Mouse (Mus musculus) embryonic facial prominence, embryonic 15.5 days (tissue): ENCODE measurements at regions not wholly inside any gene's neighbourhood (a gene's known extent, or its start where the extent isn't known, plus 50 kb on each side); places are given as distances from the start of the nearest gene placed in this dataset.

Experiments
- ATAC-seq: fragments of 200-750 bp; cut with Nextera tagmentation; 2 replicates; pipeline ENCODE4 v1.8.0; 2017; ENCODE audit warnings: low read depth, moderate TSS enrichment; ENCODE audit not compliant: insufficient number of reproducible peaks, low FRiP score, low TSS enrichment
- H3K27ac ChIP-seq: fragments of 300-500 bp; sonication (generic); replicated peaks from 2 replicates; pipeline ENCODE4 v1.5.1; 2015; ENCODE audit warnings: mild to moderate bottlenecking, inconsistent platforms
- H3K27me3 ChIP-seq: fragments of 300-500 bp; sonication (generic); 2 replicates; pipeline ENCODE4 v1.6.1; 2015; ENCODE audit warnings: inconsistent platforms
- H3K36me3 ChIP-seq: fragments of 300-500 bp; sonication (generic); 2 replicates; pipeline ENCODE4 v1.6.1; 2015; ENCODE audit warnings: mild to moderate bottlenecking, inconsistent platforms
- H3K4me1 ChIP-seq: fragments of 300-500 bp; sonication (generic); 2 replicates; pipeline ENCODE4 v1.6.1; 2015; ENCODE audit warnings: inconsistent platforms
- H3K4me2 ChIP-seq: fragments of 300-500 bp; sonication (generic); replicated peaks from 2 replicates; pipeline ENCODE4 v1.6.1; 2015; ENCODE audit warnings: mild to moderate bottlenecking, inconsistent platforms
- H3K4me3 ChIP-seq: fragments of 300-500 bp; sonication (generic); replicated peaks from 2 replicates; pipeline ENCODE4 v1.5.1; 2015; ENCODE audit warnings: mild to moderate bottlenecking, inconsistent platforms
- H3K9ac ChIP-seq: fragments of 300-500 bp; sonication (generic); 2 replicates; pipeline ENCODE4 v1.6.1; 2015; ENCODE audit warnings: inconsistent platforms
- H3K9me3 ChIP-seq: fragments of 300-500 bp; sonication (generic); replicated peaks from 2 replicates; pipeline ENCODE4 v1.6.1; 2016; ENCODE audit warnings: inconsistent platforms
- WGBS: fragments of 180-500 bp; shearing (Covaris S2); methylation state at CpG from one replicate; pipeline ENCODE4 v1.1.7; 2015; 5-methylcytosine and 5-hydroxymethylcytosine counted together

DNA sequence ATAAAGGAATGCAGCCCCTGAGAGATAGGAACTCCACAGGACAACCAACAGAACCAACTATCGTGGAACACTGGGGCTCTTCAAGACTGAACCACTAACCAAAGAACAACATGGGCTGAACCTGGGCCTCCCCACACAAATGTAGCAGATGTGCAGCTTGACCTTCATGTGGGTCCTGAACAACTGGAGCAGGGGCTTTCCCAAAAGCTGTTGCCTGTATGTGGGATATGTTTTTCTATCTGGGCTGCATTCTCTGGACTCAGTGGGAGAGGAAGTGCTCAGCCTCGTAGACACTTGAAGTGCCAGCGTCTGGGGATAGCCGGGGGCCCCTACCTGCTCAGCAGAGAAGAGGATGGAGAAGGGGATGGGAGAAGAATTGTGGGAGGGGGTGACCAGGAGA lies 149.2 kb upstream of the Trib2 start:
- Histone ChIP-seq H3K36me3 (no peaks in the 10 kb centered on the region), H3K27ac (no peak overlapping the region), H3K27me3 (no peaks in the 10 kb centered on the region), H3K4me3 (no peak overlapping the region), H3K9ac (no peak overlapping the region), H3K9me3 (no peaks in the 10 kb centered on the region), H3K4me2 (no peak overlapping the region), H3K4me1 (no peaks in the 10 kb centered on the region)
- 83% methylated on average over 4 of the region's 4 CpGs for WGBS
- ATAC-seq: no peak

DNA sequence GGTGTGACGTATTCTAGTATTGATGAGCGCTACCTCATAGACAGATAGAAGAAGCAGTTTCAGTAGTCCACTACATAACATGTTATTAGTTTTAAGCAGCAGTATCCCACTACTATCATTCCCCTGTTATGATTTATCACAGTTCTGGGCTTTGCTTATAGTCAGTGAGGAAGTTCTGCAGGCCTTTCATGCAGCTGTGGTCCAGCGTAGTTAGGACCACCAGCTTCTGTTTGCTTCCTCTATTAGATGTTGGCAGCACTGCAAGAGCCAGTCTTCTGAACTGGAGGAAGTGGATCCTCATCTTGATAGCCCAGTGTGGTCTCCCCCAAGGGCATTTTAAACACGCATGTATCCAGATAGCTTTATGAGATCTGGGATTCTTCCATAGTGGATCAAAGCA lies 147.4 kb upstream of the Trib2 start:
- ATAC-seq: no peak
- no peaks in the 10 kb centered on the region for H3K36me3 ChIP-seq
- H3K27ac ChIP-seq: no peak overlapping the region
- H3K4me1 ChIP-seq: no peaks in the 10 kb centered on the region
- H3K4me2 ChIP-seq: no peak overlapping the region
- no peak overlapping the region for H3K9ac ChIP-seq
- H3K27me3 ChIP-seq: no peaks in the 10 kb centered on the region
- no peak overlapping the region for H3K4me3 ChIP-seq
- H3K9me3 ChIP-seq: no peaks in the 10 kb centered on the region
- WGBS: 80% methylated on average over 4 of the region's 4 CpGs

DNA sequence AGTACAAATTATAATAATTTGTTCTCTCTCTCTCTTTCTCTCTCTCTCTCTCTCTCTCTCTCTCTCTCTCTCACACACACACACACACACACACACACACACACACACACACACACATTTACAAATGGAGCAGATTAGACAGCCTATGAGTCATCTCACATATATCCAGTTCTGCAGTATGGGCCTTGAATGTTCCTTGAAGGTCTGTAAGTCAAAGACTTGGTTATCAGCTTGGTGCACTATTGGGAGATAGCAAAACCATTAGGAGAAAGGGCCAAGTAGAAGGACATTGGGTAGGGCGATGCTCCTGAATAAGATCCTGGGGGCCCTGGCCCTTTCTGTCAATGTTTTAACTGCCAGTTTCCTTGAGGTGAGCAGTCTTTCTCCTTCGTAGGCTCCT lies 145.1 kb upstream of the Trib2 start:
- WGBS: 75% methylated on average over 2 of the region's 2 CpGs
- H3K4me2 ChIP-seq: no peak overlapping the region
- H3K27me3 ChIP-seq: no peaks in the 10 kb centered on the region
- H3K36me3 ChIP-seq: no peaks in the 10 kb centered on the region
- H3K9ac ChIP-seq: no peak overlapping the region
- H3K4me3 ChIP-seq: no peak overlapping the region
- no peaks in the 10 kb centered on the region for H3K4me1 ChIP-seq
- no peak for ATAC-seq
- H3K27ac ChIP-seq: no peak overlapping the region
- H3K9me3 ChIP-seq: no peaks in the 10 kb centered on the region

DNA sequence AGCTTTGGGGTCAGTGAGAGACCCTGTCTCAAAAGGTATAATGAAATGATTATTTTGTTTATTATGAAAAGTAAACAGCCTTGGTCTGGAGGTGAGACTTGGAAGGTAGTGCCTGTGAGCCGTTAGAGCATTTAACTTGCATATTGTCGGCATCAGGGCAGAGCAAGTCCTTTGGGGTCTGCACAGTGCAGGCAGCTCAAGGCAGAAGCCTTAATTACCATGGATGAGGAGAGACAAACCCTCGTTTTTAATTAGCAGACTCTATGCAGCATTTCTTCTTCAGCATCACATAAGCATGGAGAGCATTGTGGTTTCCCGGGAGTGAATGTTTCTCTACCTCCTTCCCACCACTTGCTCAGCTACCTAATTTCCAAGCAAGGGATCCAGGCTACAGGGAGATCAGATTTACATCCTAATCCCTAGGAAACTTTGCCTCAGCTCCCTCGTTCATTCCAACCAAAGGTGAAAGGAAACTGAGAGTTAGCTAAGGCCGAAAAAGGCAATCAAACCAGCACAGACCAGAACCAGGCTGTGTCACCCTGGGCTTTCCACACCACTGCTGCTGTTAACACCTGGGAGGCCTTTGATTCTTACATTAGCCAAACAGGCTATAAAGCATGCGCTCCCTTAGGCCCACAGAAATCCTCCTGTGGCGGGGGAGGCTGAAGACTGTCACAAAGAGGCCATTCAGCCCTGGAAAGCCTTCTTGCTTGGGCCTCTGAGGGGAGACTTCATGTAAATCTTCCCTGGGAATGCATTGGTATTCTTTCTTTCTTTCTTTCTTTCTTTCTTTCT lies 120.9 kb upstream of the Trib2 start:
- H3K36me3 ChIP-seq: no peaks in the 10 kb centered on the region
- H3K4me1 ChIP-seq: no peaks in the 10 kb centered on the region
- H3K4me2 ChIP-seq: no peak overlapping the region
- H3K9me3 ChIP-seq: no peaks in the 10 kb centered on the region
- no peaks in the 10 kb centered on the region for H3K27me3 ChIP-seq
- H3K27ac ChIP-seq: no peak overlapping the region
- no peak overlapping the region for H3K9ac ChIP-seq
- no peak for ATAC-seq
- WGBS: 40% methylated on average over 8 of the region's 8 CpGs
- H3K4me3 ChIP-seq: no peak overlapping the region

DNA sequence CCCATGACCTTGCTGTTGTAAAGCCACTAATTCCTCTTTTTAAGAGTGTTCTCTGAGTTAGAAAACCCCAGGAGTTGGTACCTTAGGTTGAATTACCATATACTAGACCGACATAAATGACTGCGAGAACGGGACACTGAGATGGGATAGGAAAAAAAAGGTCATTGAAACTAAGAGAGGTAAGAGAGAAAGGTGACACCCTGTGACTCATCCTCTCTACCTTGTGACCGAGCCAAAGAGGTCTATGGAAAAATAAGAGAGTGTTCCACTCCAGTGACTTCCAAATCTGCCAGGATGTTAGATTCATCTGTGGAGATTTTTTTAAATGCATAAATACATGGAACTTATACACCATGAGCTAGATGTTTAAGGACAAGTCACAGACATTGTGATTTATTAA lies 115.3 kb upstream of the Trib2 start:
- 83% methylated on average over 4 of the region's 4 CpGs for WGBS
- no peak overlapping the region for H3K4me3 ChIP-seq
- H3K27ac ChIP-seq: no peak overlapping the region
- no peaks in the 10 kb centered on the region for H3K9me3 ChIP-seq
- no peak for ATAC-seq
- H3K27me3 ChIP-seq: no peaks in the 10 kb centered on the region
- H3K36me3 ChIP-seq: no peaks in the 10 kb centered on the region
- no peak overlapping the region for H3K4me2 ChIP-seq
- no peak overlapping the region for H3K9ac ChIP-seq
- no peaks in the 10 kb centered on the region for H3K4me1 ChIP-seq

DNA sequence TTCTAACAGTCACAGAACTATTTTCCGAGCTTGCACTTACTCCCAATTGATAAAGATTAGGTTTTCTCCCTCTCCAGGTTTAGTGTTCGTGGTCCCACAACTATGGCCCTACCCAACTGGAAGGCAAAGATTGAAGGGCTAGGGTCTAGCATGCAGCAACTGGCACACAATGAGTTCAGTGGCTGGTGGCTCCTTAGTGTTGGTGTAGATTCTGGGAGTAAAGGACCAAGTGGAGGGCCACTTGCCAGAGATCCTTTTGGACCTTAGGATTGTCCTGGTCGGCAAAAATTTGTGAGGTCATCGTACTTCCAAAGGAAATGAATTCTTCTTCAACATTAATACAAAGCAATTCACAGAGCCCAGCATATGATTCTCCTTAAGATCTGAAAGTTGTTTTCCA lies 114.8 kb upstream of the Trib2 start:
- Histone ChIP-seq H3K4me3 (no peak overlapping the region), H3K9me3 (no peaks in the 10 kb centered on the region), H3K27ac (no peak overlapping the region), H3K36me3 (no peaks in the 10 kb centered on the region), H3K4me1 (no peaks in the 10 kb centered on the region), H3K4me2 (no peak overlapping the region), H3K9ac (no peak overlapping the region), H3K27me3 (no peaks in the 10 kb centered on the region)
- 80% methylated on average over 4 of the region's 4 CpGs for WGBS
- no peak for ATAC-seq

DNA sequence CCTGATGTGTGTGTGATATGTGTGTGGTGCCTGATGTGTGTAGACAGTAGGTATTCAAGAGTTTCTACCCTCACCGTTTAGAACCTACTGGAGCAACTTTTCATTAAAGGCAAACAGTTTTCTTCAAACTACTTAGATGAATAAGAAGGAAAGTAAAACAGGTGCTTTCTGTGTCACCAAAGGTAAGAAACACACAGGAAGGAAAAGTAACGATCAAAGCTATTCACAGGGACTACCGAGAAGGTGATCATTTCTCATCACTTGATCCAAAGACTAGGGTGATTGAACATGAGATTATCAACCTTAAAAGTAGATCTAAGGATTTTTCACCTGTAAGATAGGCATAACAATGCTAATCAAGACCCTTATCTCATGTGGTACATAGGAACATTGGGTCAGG lies 113.4 kb upstream of the Trib2 start:
- no peak for ATAC-seq
- Histone ChIP-seq H3K9ac (no peak overlapping the region), H3K36me3 (no peaks in the 10 kb centered on the region), H3K27me3 (no peaks in the 10 kb centered on the region), H3K27ac (no peak overlapping the region), H3K9me3 (no peaks in the 10 kb centered on the region), H3K4me2 (no peak overlapping the region), H3K4me3 (no peak overlapping the region), H3K4me1 (no peaks in the 10 kb centered on the region)
- WGBS: 89% methylated on average over 3 of the region's 3 CpGs

DNA sequence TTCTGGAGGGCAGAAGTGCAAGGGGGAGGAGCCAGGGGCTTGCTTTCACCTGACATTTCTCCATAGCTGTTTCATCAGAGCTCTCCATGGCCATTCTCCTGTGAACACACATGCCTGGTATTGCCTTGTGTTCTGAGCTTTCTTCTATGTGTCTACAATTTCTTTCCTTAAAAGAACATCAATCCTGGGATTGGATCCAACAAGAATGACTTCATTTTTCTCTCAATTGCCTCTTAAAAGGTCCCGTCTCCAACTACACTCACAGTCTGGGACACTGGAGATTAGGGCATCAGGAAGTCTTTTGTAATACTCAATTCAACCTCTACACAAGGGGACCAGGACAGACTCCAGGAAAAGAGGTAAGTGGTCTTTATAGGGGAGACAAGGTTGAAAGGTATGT lies 112.8 kb upstream of the Trib2 start:
- Histone ChIP-seq H3K27ac (no peak overlapping the region), H3K4me2 (no peak overlapping the region), H3K4me1 (no peaks in the 10 kb centered on the region), H3K9me3 (no peaks in the 10 kb centered on the region), H3K9ac (no peak overlapping the region), H3K36me3 (no peaks in the 10 kb centered on the region), H3K27me3 (no peaks in the 10 kb centered on the region), H3K4me3 (no peak overlapping the region)
- no peak for ATAC-seq
- 66% methylated on average over 1 of the region's 1 CpGs for WGBS

DNA sequence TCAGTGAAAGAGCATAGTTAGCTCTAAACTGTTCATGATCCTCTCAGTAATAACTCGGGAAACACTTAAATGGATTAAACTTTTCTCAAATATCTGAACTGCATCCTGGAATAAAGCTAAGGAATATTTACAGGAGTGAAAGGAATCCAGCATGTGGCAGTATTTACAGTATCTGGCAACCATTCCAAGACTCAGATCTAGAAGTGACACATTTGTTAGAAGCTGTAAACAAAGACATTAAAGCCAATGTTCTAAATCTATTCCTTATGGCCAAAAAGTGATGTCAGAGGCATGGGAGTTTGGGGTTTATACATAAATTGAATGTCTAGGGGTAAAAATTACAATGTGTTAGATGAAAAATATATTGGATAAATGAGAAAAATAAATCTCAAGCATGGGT lies 101.6 kb upstream of the Trib2 start:
- Histone ChIP-seq H3K9me3 (no peaks in the 10 kb centered on the region), H3K9ac (no peak overlapping the region), H3K27me3 (no peaks in the 10 kb centered on the region), H3K27ac (no peak overlapping the region), H3K4me3 (no peak overlapping the region), H3K4me2 (no peak overlapping the region), H3K36me3 (no peaks in the 10 kb centered on the region), H3K4me1 (no peaks in the 10 kb centered on the region)
- ATAC-seq: no peak
- 37% methylated on average over 1 of the region's 1 CpGs for WGBS

DNA sequence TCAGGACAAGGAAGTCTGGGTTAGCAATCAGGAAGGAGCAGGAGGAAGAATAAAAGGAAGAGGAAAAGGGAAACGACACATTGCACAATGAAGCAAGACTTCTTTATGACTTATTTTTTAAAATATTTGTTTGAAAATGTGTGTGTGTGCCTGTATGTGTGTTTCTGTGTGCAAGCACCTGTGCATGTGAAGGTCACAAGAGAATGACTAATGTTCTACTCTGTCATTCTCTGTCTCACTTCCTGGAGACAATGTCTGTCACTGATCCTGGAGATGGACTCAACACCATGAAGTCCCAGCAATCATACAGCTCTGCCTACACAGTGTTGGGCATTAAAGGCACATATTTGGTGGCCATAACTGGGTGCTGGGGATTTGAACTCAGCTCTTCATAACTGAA lies 96.2 kb upstream of the Trib2 start:
- 93% methylated on average over 1 of the region's 1 CpGs for WGBS
- H3K9me3 ChIP-seq: no peaks in the 10 kb centered on the region
- no peak for ATAC-seq
- H3K4me2 ChIP-seq: no peak overlapping the region
- H3K4me3 ChIP-seq: no peak overlapping the region
- no peak overlapping the region for H3K9ac ChIP-seq
- H3K4me1 ChIP-seq: no peaks in the 10 kb centered on the region
- no peaks in the 10 kb centered on the region for H3K36me3 ChIP-seq
- no peaks in the 10 kb centered on the region for H3K27me3 ChIP-seq
- no peak overlapping the region for H3K27ac ChIP-seq

DNA sequence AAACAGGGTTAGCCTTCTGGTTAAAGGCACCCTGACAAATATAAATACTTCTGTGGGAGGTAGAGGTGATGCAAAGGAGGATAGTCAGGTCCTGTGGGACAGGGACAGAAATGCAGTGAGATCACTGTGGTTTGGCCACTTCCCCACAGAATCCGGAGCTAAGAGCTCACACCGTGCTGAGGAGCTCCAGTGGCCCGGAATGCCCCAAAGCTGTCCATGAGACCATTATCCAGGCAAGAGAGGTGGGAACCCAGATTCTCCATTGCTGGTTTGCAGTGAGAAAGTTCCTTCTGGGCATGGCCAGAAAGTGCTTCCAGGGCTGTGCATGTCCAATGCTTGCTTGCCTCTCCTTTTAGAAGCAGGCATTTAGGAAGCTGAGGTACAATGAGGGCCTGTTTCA lies 95.8 kb upstream of the Trib2 start:
- no peak overlapping the region for H3K4me2 ChIP-seq
- H3K9ac ChIP-seq: no peak overlapping the region
- no peak for ATAC-seq
- no peaks in the 10 kb centered on the region for H3K36me3 ChIP-seq
- H3K4me1 ChIP-seq: no peaks in the 10 kb centered on the region
- H3K27ac ChIP-seq: no peak overlapping the region
- H3K27me3 ChIP-seq: no peaks in the 10 kb centered on the region
- 73% methylated on average over 3 of the region's 3 CpGs for WGBS
- no peaks in the 10 kb centered on the region for H3K9me3 ChIP-seq
- no peak overlapping the region for H3K4me3 ChIP-seq

DNA sequence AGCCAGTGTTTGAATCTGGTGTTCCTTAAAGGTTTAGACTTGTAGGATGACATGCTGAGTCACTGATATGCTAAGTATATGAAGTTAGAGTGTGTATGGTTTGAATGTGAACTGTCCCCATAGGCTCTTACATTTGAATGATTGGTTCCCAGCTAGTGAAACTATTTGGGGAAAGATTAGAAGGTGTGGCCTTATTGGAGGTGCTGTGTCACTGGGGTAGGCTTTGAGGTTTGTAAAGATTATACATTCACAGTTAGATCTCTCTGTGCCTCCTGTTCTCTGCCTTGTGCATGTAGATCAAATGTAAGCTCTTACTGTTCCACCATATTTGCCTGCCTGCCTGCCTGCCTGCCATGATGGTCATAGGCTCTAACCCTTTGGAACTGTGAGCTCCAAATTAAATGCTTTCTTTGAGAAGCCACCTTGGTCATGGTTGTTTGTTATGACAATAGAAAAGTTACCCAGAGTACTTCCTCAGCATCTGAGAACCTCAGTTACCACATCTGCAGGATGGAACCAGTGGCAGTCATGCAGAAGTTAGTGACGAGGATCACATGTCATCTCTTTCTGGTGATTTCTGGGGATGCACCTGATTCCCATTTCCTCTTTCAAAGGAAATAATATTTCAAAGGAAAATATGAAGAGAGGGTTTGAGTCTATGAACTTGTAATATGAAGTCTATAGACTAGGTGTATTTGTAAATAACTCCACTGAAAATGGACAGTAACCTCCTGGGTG lies 94.7 kb upstream of the Trib2 start:
- WGBS: 81% methylated on average over 1 of the region's 1 CpGs
- H3K27me3 ChIP-seq: no peaks in the 10 kb centered on the region
- H3K9ac ChIP-seq: no peak overlapping the region
- no peak overlapping the region for H3K4me2 ChIP-seq
- H3K4me3 ChIP-seq: no peak overlapping the region
- H3K36me3 ChIP-seq: no peaks in the 10 kb centered on the region
- no peak for ATAC-seq
- no peaks in the 10 kb centered on the region for H3K9me3 ChIP-seq
- no peak overlapping the region for H3K27ac ChIP-seq
- H3K4me1 ChIP-seq: no peaks in the 10 kb centered on the region
